Mouse (Mus musculus) forebrain, embryonic 16.5 days (tissue): ENCODE measurements around the gene Samd5. TPM values are rescaled to one million over a fixed set of nuclear protein-coding genes. Genes with fewer than 3 reads are reported as not detected.

ENCODE experiments used
- ATAC-seq: fragments of 200-750 bp; cut with Nextera tagmentation; 2 replicates; pipeline ENCODE4 v1.8.0; 2017; ENCODE audit warnings: mild to moderate bottlenecking, moderate library complexity
- H3K27ac ChIP-seq: fragments of 300-500 bp; sonication (generic); 2 replicates; pipeline ENCODE4 v1.5.1; 2014; ENCODE audit warnings: low read length, control low read depth
- H3K27me3 ChIP-seq: fragments of 300-500 bp; sonication (generic); replicated peaks from 2 replicates; pipeline ENCODE4 v1.6.1; 2014; ENCODE audit warnings: low read length; ENCODE audit not compliant: control insufficient read depth, insufficient read depth
- H3K36me3 ChIP-seq: fragments of 300-500 bp; sonication (generic); 2 replicates; pipeline ENCODE4 v1.6.1; 2014; ENCODE audit not compliant: control insufficient read depth, insufficient read depth
- H3K4me1 ChIP-seq: fragments of 300-500 bp; sonication (generic); replicated peaks from 2 replicates; pipeline ENCODE4 v1.6.1; 2014; ENCODE audit warnings: low read length; ENCODE audit not compliant: control insufficient read depth, insufficient read depth
- H3K4me2 ChIP-seq: fragments of 300-500 bp; sonication (generic); 2 replicates; pipeline ENCODE4 v1.6.1; 2014; ENCODE audit warnings: mild to moderate bottlenecking, low read length, control low read depth
- H3K4me3 ChIP-seq: fragments of 300-500 bp; sonication (generic); replicated peaks from 2 replicates; pipeline ENCODE4 v1.5.1; 2014; ENCODE audit warnings: mild to moderate bottlenecking, low read length, control low read depth
- H3K9ac ChIP-seq: fragments of 300-500 bp; sonication (generic); replicated peaks from 2 replicates; pipeline ENCODE4 v1.6.1; 2014; ENCODE audit warnings: low read depth, low read length, control low read depth
- H3K9me3 ChIP-seq: fragments of 300-500 bp; sonication (generic); 2 replicates; pipeline ENCODE4 v1.6.1; 2016; ENCODE audit warnings: low read length; ENCODE audit not compliant: control insufficient read depth
- WGBS: fragments of 180-500 bp; shearing (Covaris S2); extraction: QIAGEN DNeasy Blood & Tissue Kit; methylation state at CpG from one replicate; pipeline ENCODE4 v1.1.7; 2014; 5-methylcytosine and 5-hydroxymethylcytosine counted together
- polyA plus RNA-seq: library from polyadenylated mRNA; unstranded; fragments of >200 nt; fragmentation: Nextera tagmentation; extraction: Ambion mirVana; gene quantifications from 2 replicates; pipeline ENCODE4 v1.2.1, GENCODE M21; 2015

Samd5 gene
- polyA plus RNA-seq, 1 experiment from 2014 or later, result 4.1 TPM

DNA sequence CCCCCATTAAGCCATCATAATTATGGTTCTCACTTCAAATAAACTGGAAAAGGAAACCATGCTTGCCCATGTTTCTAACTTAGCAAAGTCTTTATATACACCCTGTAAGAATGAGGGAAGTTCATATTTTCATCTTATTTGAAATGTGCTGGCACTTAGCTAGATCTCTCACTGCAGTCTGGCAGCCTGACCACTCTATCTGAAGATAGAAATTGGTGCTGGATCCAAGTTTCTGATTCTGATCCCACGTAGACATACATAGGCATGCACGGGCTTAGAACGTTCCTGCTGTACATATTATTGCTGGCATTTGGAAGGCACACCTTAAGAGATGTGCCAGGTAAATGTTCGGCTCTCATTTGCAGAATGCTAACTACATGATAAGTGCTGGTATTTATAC is 72.6 kb downstream of the Samd5 start:
- Histone ChIP-seq H3K36me3 (no peaks in the 10 kb centered on the region), H3K27me3 (no peaks in the 10 kb centered on the region), H3K9ac (no peak overlapping the region), H3K4me1 (peaks cover 5% of the 10 kb centered on the region; the same call in 1 of the 2 replicates), H3K9me3 (no peaks in the 10 kb centered on the region), H3K27ac (no peak overlapping the region), H3K4me2 (no peak overlapping the region), H3K4me3 (no peak overlapping the region)
- WGBS, result 79% methylated on average over 4 of the region's 4 CpGs
- no peak for ATAC-seq

DNA sequence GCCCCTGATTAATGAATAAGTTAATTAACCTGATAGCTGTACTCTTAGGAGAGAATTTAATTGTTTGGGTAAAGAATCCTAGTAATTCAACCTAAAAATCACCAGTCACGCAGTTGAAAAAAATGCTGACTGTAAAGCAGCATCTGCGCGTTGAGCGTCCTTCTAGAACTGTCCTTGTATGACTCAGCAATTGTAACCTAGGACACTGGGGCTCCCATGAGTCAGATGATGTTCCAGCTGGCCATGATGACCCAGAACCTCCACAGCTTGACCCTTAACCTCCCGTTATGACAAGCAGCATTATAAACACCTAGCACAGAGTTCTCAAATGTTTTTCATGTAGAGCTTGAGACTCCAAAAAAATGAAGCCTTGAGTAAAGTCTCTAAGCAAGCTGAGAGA is 78.8 kb downstream of the Samd5 start:
- Histone ChIP-seq H3K9ac (no peak overlapping the region), H3K9me3 (no peaks in the 10 kb centered on the region), H3K4me1 (no peaks in the 10 kb centered on the region), H3K36me3 (no peaks in the 10 kb centered on the region), H3K27me3 (no peaks in the 10 kb centered on the region), H3K4me2 (no peak overlapping the region), H3K4me3 (no peak overlapping the region), H3K27ac (no peak overlapping the region)
- WGBS, result 68% methylated on average over 5 of the region's 5 CpGs
- no peak for ATAC-seq

DNA sequence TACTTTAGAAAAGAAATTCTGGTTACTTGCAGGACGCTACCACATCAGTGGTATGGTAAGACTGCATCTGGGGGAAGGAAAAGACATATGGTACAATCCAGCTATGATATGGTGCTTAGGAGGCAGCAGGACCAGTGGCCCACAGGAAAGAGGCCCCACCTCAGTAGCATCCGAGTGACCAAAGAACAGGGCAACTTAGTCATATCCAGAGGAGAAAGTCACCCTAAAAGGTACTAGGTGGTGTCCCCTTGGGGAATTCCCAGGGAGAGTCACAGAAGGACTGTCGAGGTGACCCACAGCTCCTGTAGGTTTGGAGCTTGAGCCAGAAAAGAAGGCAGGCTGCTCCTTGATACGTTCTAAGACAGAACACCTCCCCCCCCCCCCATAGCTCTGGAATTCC is 80.3 kb downstream of the Samd5 start:
- 89% methylated on average over 4 of the region's 4 CpGs for WGBS
- no peak for ATAC-seq
- H3K27me3 ChIP-seq, result no peaks in the 10 kb centered on the region; the same call in 1 of the 2 replicates

DNA sequence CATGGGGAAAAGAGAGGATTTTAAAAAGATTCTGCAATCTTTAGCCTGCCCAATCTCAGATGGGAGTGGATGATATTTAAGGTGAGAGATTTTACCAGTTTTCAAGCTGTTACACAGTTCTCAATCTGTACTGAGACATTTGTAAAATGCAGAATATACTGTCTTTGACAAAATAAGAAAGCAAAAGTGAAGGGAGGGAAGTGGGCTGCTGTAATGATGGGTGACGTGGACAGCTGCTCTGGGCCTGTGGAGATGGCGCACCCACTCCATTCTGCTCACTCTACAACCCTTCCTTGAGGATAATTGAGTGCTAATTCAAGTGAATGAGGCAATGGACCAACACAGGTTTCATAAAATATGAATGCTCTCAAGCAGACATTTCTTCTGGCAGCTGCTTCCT is 84.4 kb downstream of the Samd5 start:
- no peak overlapping the region for H3K9ac ChIP-seq
- 64% methylated on average over 2 of the region's 2 CpGs for WGBS
- no peak overlapping the region for H3K27ac ChIP-seq
- H3K4me3 ChIP-seq, result no peak overlapping the region
- no peaks in the 10 kb centered on the region for H3K4me1 ChIP-seq
- H3K36me3 ChIP-seq, result no peaks in the 10 kb centered on the region
- H3K4me2 ChIP-seq, result no peak overlapping the region
- no peak for ATAC-seq
- no peaks in the 10 kb centered on the region for H3K9me3 ChIP-seq
- H3K27me3 ChIP-seq, result no peaks in the 10 kb centered on the region; the same call in 1 of the 2 replicates

More for the DNA sequence above, 80.3 kb downstream of the Samd5 start:
- no peak overlapping the region for H3K9ac ChIP-seq
- no peak overlapping the region for H3K4me3 ChIP-seq
- no peaks in the 10 kb centered on the region for H3K36me3 ChIP-seq
- H3K4me1 ChIP-seq, result no peaks in the 10 kb centered on the region
- H3K9me3 ChIP-seq, result no peaks in the 10 kb centered on the region
- H3K4me2 ChIP-seq, result no peak overlapping the region
- no peak overlapping the region for H3K27ac ChIP-seq

DNA sequence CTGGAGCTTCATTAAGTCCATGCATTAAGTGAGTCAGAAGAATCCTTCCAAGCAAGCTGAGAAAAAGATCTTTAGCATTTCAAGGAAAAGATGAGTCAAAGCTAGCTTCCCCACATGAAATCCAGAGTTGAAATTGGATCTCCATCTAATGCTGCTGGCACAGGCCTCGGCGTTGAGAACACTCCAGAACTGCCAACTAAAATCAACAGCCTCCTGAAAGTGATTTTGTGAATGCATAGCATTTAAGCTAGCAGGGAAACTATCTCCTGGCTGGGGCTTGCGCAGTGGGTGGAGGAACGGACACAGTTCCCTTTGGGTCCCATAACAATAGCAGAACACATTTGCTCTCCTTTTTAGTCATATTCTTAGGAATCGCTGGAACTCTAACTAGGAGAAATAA is 88.7 kb downstream of the Samd5 start:
- H3K36me3 ChIP-seq, result no peaks in the 10 kb centered on the region
- H3K4me3 ChIP-seq, result no peak overlapping the region
- no peak overlapping the region for H3K27ac ChIP-seq
- no peak overlapping the region for H3K9ac ChIP-seq
- no peaks in the 10 kb centered on the region for H3K9me3 ChIP-seq
- no peaks in the 10 kb centered on the region for H3K4me1 ChIP-seq
- peaks cover 2% of the 10 kb centered on the region; the same call in 1 of the 2 replicates for H3K27me3 ChIP-seq
- H3K4me2 ChIP-seq, result no peak overlapping the region
- 76% methylated on average over 5 of the region's 5 CpGs for WGBS
- ATAC-seq, result no peak

DNA sequence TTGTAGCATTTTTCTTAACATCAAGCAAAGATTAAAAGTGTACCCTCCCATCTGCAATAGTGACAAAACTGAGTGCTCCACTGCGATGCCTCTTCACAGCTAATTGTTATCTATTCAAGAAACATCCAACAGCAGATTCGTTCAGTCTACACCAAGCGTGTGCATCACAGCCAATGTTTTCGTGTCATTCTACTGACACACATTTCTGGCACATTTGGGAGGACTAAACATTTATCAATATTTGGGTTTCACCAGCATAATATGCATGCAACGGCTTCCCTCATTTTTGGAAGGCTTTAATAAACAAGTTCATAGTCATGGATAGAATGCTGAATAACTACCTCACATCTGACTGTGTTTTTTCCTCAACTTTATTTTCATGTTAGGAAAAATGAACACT is 95.6 kb downstream of the Samd5 start:
- Histone ChIP-seq H3K4me1 (no peaks in the 10 kb centered on the region), H3K27ac (no peak overlapping the region), H3K4me2 (no peak overlapping the region), H3K9ac (no peak overlapping the region), H3K4me3 (no peak overlapping the region), H3K27me3 (0 out of 2 replicates have a peak, but pooled peaks cover 7% of the 10 kb centered on the region), H3K36me3 (no peaks in the 10 kb centered on the region), H3K9me3 (no peaks in the 10 kb centered on the region)
- 58% methylated on average over 5 of the region's 5 CpGs for WGBS
- peak; percentile 59 for ATAC-seq

DNA sequence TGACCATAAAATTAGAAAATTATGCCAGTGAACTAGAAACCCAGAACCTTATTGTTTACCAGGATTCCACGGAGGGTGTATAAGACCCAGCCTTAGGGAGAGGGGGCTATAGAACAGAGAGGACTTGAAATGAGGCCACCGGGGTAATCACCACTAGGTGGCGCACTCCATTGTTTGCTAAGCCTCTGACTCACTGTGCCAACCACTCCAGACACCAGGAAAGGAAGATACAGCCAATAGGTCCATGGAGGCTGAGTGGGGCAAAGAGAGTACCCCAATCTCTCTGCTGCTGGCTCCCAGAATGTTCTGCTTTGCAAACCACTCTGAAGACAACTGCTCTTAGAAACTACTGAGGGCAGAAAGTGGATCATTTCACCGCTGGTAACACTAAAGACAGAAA is 99.4 kb downstream of the Samd5 start:
- peaks cover 4% of the 10 kb centered on the region; the same call in 1 of the 2 replicates for H3K27me3 ChIP-seq
- ATAC-seq, result no peak
- H3K4me3 ChIP-seq, result no peak overlapping the region
- H3K9ac ChIP-seq, result no peak overlapping the region
- H3K9me3 ChIP-seq, result no peaks in the 10 kb centered on the region
- H3K4me2 ChIP-seq, result no peak overlapping the region
- no peaks in the 10 kb centered on the region for H3K36me3 ChIP-seq
- 26% methylated on average over 4 of the region's 4 CpGs for WGBS
- H3K27ac ChIP-seq, result no peak overlapping the region
- no peaks in the 10 kb centered on the region for H3K4me1 ChIP-seq

DNA sequence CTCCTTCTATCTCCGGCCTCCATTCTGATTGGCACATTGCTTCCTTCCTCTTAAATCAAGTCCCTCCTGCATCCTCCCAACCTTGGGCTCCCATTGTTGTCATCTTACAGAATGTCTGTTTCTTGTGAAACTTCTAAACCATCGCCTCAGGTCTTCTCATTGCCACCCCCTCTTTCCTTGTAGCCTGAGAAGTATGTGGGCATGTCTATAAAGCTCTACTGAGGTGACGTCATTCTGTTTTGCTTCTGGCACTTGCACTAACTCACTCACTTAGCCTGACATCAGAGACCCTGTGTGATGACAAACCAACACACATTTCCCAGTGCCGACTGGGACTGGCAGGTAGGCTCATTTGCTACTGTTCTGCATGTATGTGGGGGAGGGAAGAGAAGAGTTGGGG is 100.9 kb downstream of the Samd5 start:
- H3K9me3 ChIP-seq, result no peaks in the 10 kb centered on the region
- H3K27me3 ChIP-seq, result peaks cover 4% of the 10 kb centered on the region; the same call in 1 of the 2 replicates
- no peak overlapping the region for H3K9ac ChIP-seq
- H3K4me3 ChIP-seq, result no peak overlapping the region
- ATAC-seq, result no peak
- H3K4me1 ChIP-seq, result peaks cover 6% of the 10 kb centered on the region
- H3K36me3 ChIP-seq, result no peaks in the 10 kb centered on the region
- WGBS, result 85% methylated on average over 4 of the region's 4 CpGs
- no peak overlapping the region for H3K27ac ChIP-seq
- no peak overlapping the region for H3K4me2 ChIP-seq
